Mouse (Mus musculus) cerebellum, adult 9-10 months (tissue): ENCODE data around the gene Camk2d.

Experiments used
- DNase-seq: peaks from one replicate; pipeline ENCODE4 v3.0.0; 2022

The Camk2d gene

DNA sequence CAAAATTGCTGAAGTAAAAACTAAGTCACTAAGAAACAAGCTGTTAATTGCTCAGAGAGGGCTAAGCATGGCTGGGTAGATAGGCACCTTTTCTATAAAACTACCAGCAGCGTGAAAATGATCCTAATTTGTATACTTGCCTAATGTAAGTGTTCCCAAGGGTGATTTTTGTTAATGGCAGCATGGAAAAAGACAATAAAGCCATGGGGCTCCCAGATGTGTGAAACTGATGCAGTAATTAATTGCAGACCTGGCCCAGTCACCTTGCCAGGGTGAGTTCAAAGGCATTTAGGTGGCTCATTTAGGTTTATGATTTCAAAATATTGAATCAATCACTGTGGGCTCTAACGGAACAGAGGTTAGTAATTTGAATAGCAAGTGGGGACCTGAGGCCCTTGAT is 230.1 kb downstream of the Camk2d start:
- DNase-seq, result no peak

DNA sequence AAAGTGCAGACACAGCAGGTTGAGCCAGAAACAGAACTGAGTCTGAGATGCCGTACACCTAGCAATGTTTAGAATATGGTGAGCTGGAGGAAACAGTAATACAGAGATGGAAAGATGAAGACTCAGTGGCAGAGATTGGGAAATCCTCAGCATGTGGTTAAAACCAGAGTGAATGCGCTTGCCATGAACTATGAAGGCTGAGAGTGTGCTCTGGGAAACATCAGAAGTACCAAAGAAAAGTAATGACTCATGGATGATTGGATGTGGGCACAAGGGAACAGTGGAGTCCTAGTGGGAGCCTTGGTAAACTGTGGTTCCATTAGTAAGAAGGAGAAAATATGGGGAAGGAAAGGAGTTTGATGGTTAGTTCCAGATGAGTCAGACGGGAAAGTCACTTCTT is 231.8 kb downstream of the Camk2d start:
- DNase-seq, result no peak

DNA sequence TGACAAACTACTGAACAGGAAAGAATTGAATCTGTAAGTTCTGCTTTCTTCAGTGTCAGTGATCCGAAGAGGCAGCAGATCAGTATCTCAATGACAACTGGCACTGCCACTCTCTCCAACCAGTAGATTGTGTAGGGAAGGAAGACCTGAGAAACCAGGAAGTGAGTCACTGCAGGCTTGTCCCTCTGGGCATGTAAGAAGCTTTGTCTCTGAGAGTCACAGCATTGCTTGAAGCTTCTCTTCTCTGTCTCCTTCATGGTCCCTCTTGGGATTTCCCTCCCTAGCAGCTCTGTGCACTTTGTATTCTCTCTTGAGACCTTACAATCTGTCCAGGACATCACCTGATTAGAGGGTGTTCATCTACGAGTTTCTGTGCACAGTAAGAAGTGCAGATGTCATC is 233.7 kb downstream of the Camk2d start:
- DNase-seq, result no peak

DNA sequence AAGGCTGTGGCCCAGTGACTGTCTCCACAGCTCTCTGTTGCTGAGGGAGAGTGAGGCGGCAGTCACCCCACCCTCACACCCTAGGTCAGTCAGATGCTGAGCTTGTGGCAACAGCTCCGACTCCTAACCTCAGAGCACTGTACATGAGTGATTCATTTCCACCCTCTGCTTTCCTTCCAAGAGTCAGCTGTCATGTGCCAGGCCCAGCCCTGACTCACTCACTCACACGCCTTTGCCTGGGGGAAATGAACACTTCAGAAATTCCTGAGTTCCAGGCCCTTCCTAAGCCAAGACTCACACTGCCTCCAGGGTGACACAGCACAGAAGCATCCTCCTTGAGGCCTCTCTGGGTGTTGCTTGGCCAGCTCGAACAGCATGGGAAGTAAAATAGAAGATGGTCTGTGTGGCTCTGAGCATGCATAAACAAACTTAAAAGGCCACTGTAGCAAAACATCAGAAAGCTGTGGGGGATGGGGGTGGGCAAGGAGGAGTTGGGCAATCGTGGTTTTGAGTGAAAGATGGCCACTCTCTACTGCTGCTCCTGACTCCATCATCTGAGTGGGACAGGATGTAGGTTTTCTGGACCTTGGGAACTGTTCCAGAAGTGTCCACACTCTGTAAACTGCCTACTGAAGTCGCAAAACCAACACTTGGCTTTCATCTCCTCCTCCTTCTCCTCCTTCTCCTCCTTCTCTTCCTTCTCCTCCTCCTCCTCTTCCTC is 235.5 kb downstream of the Camk2d start:
- DNase-seq, result no peak

DNA sequence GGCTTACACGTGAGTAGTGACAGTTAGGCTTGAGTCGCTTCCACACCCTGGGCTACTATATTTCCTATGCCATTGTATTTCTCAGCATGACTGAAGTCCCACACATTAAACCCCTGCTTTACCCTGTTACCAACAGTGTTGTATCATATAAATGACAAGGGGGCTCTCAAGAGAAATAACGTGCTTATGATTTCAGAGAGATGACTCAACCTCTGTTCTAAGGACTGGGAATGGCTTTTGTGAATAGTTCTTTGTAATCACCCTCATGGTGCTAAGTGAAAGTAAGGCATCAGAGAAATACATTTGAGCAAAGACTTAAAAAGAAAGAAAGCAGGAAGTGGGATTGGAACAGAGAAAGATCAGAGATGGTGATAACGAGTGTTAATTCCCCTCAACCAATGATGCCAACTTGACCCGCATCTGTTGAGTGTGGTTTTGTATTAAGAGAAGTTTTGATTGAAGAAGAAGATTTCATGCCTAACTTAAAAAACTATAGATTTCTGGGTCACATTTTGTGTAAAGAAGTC is 238.6 kb downstream of the Camk2d start:
- no peak for DNase-seq

DNA sequence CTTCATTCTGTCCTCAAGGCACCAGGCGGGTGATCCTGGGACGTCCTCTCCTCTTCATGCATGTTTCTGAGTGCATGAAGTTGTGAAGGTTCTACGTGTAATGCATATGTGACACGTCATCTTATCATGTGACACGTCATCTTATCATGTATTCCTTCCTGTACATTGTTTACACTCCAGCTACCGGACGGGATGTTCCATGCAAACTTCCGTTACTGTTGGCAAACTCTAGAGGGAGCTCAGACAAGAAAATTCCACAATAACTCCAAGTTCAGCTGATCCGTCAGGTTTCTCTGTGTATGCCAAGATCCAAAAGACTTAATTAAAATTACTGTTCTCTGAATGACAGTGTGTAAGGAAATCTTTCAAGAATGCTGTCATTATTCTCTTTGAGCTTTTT is 246.7 kb downstream of the Camk2d start:
- no peak for DNase-seq

DNA sequence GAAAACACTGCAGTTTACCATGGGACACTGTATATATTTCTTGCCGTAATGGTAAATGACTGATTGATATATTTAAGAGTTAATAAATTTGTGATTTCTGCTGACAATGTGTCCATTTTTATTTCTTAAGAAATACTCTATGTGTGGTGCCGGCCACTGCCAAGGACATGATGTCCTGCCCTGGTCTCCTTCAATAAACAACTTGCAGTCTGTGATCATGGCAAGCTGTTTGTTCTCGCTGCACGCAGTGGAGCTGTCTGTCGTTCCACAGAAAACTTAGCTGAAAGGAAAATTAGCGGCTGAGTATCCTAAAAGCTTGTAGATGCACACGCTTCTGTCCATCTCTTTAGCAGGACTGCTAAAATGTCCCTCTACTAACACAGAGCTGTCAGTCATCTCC is 248.7 kb downstream of the Camk2d start:
- DNase-seq, result no peak

DNA sequence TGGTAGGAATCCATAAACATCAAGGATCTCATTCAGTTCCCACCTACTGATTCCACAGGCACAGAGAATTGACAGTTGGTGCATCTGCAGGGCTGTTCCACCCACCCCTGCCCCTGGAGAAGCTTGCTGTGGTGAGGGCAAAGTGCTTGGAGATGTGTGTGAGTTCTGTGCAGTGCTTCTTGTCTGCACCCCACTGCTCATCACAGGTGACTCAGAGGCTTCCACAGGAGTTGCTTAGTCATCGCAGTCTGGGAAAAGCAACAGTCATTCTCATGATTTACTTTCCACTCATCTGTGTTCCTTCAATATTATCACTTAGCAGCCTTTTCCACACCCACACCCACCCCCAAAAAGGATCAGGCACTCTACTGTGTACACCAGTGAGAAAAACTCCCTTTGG is 252.0 kb downstream of the Camk2d start:
- DNase-seq, result no peak

DNA sequence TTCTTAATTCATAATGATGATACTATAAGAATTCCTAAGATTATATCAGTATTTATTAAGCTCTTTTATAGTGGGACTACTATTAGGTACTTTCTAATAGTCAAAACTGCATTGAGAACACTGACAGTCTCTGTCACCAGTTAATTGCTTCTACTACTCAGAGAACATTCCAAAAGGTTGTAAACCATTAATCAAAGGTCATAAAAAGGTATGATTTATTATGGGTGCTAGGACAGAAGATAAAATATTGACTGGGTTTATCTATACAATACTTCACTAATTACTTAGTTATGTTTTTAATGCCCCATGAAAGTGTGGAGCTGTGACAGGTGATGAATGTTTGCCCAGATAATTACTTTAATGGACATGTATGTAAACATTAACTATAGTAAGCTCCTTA is 264.3 kb downstream of the Camk2d start:
- no peak for DNase-seq

DNA sequence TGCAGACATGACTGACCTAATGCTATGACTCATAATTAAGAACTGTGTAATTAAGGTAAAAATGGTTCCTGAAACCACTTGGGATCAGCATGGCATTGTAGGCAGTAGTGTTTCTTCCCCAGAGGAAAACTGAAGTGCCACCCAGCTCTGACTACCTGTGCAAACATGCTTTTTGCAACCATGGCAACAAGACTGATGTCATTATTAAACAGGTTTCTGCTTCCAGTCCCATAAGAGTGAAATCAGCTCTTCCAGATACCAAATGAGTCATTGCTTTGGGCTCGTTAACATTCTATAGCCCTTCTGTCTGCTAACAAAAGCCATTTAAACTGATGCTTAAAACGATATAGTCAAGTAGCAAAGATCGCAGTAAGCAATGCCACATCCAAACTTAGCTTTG is 273.5 kb downstream of the Camk2d start:
- no peak for DNase-seq

DNA sequence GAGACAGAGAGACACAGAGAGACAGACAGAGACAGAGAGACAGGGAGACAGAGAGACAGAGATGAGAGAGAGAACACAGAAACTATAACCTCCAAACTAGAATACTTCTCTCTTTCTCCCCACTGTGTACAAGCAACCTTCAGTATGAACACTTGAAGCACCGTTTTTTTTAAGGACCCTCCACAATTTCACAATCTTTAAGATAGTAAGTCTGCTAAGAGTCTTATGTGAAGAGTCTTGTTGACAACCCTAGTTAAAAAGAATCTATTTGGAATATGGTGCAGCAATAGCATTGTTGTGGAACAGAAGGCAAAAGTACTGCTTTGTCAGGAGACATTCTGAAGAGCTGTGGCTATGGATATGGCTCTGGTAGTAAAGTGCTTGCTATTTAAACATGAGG is 274.6 kb downstream of the Camk2d start:
- DNase-seq, result no peak

DNA sequence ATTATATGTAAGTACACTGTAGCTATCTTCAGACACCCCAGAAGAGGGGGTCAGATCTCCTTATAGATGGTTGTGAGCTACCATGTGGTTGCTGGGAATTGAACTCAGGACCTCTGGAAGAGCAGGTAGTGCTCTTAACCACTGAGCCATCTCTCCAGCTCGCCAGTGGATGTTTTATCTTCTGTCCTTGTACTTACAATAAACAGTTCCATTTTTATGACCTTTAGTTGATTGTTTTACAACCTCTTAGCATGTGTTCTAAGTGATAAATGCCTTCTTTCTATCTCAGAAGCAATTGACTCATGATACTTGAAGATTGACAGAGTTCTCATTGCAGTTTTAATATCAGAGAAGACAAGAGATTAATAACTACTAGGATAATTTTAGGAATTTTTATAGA is 282.1 kb downstream of the Camk2d start:
- DNase-seq, result no peak

DNA sequence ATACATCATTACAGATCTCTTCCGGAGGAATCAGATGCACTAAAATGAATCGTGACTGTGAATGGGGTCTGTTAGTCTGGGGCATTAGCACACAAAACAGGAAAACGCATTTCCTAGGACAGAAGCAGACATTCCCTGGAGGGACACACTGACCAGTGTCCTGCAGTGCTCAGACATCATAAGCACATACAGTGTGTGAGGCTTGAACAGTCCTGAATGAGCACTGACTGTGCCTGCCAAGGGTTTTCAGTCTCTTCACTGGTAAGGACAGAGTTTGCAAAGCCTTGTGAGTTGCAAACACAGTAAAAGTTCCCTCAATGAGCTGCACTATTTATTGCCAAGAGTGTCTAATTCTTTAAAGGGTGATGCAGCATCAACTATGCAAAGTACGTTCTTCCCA is 290.0 kb downstream of the Camk2d start:
- no peak for DNase-seq

DNA sequence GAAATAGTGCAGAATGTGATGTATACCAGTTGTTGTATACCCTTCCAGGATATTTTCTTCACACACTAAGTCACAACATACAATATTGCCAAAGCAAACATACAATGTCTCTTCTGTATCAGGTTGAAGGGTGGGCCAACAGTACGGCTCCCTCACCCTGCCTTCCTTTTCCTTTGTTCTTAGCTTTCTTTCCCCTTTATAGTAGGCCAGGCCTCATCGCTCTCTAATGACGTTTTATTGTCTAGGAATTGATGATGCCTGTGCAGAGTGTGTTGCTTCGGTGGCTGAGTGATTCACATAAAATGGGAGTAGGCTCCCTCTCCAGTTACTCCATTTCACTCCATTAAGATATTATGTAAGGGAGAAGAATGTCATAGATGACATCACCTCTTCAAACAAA is 290.5 kb downstream of the Camk2d start:
- DNase-seq, result no peak
